Mouse (Mus musculus) C2C12 (cell line): ENCODE results near the gene Tmem203.

Experiments used
- CEBPB ChIP-seq: IDR thresholded peaks from one replicate; pipeline ENCODE4 v1.6.1; 2011; ENCODE audit warnings: low read depth, mild to moderate bottlenecking, control low read depth, moderate library complexity
- CTCF ChIP-seq: IDR thresholded peaks from one replicate; pipeline ENCODE4 v1.5.1; 2011; ENCODE audit not compliant: control insufficient read depth, insufficient read depth, insufficient read length
- FOSL1 ChIP-seq: IDR thresholded peaks from one replicate; pipeline ENCODE4 v1.8.0; 2011; ENCODE audit warnings: mild to moderate bottlenecking, low read length; ENCODE audit not compliant: poor library complexity, insufficient read depth, severe bottlenecking
- MAX ChIP-seq: IDR thresholded peaks from one replicate; pipeline ENCODE4 v1.6.1; 2011; ENCODE audit warnings: mild to moderate bottlenecking, control low read depth
- MYOG ChIP-seq: IDR thresholded peaks from one replicate; pipeline ENCODE4 v1.6.1; 2011; ENCODE audit not compliant: control insufficient read depth, insufficient read length; ENCODE audit errors: extremely low read depth
- USF1 ChIP-seq: IDR thresholded peaks from one replicate; pipeline ENCODE4 v1.6.1; 2011; ENCODE audit warnings: low read depth, mild to moderate bottlenecking, control low read depth, moderate library complexity

- TF ChIP-seq CTCF (peak; percentile 3), MAX (no peak), CEBPB (no peak), FOSL1 (no peak), MYOG (no peak), USF1 (no peak)
Measured at GRCm38 (mm10) chr2:25252331-25252730, 2.9 kb upstream of the Tmem203 start.
